In genomic region chr7:141131904-141132755, GRCm38 (mm10) we compare ENCODE assay signal across 8 mouse cellular contexts. TPM values are rescaled to one million over a fixed set of nuclear protein-coding genes. Genes with fewer than 3 reads are reported as not detected.
DNase-seq lines count a peak whose midpoint lies in the region; ATAC-seq and TF ChIP-seq lines count a peak whose summit lies in the region.

No protein-coding gene starts in this region.

- H3K4me3 ChIP-seq in heart, embryonic 11.5 days (ENCODE audit: low read depth, low read length), result peak overlapping the region; percentile 89
- H3K4me3 ChIP-seq in embryonic facial prominence, embryonic 10.5 days, result peak overlapping the region; percentile 84
- H3K4me3 ChIP-seq in intestine, postnatal 0 days (ENCODE audit: low read depth, low read length), result peak overlapping the region; percentile 83
- H3K4me3 ChIP-seq in midbrain, embryonic 13.5 days (replicated peaks), result peak overlapping the region; percentile 89

- 53% methylated on average over 12 of the region's 12 CpGs for WGBS in heart, embryonic 11.5 days (ENCODE audit: insufficient replicate concordance)
- 55% methylated on average over 12 of the region's 12 CpGs for WGBS in embryonic facial prominence, embryonic 10.5 days
- 56% methylated on average over 12 of the region's 12 CpGs for WGBS in intestine, postnatal 0 days
- 58% methylated on average over 12 of the region's 12 CpGs for WGBS in midbrain, embryonic 13.5 days

- TF ChIP-seq CTCF in intestine, postnatal 0 days (IDR thresholded peaks at IDR 0.05; ENCODE audit: low read depth), result no peak

- H3K36me3 ChIP-seq in heart, embryonic 11.5 days (ENCODE audit: control insufficient read depth, insufficient read depth, low read length), result peaks cover 11% of the 10 kb centered on the region
- H3K36me3 ChIP-seq in embryonic facial prominence, embryonic 10.5 days (replicated peaks), result peaks cover 34% of the 10 kb centered on the region
- H3K36me3 ChIP-seq in intestine, postnatal 0 days (ENCODE audit: control insufficient read depth, insufficient read depth), result peaks cover 25% of the 10 kb centered on the region
- peaks cover 23% of the 10 kb centered on the region for H3K36me3 ChIP-seq in midbrain, embryonic 13.5 days

- peak; percentile 61 for ATAC-seq in heart, embryonic 11.5 days (replicated peaks; ENCODE audit: insufficient number of reproducible peaks, low FRiP score, low TSS enrichment)
- ATAC-seq in intestine, postnatal 0 days, result no peak
- no peak for ATAC-seq in midbrain, embryonic 13.5 days

- H3K4me2 ChIP-seq in heart, embryonic 11.5 days, result peak overlapping the region; percentile 93
- H3K4me2 ChIP-seq in intestine, postnatal 0 days (replicated peaks; ENCODE audit: low read depth), result peak overlapping the region; percentile 89
- peak overlapping the region; percentile 87 for H3K4me2 ChIP-seq in midbrain, embryonic 13.5 days (replicated peaks)

- no peak for DNase-seq in heart, postnatal 25 days (ENCODE audit: low spot score)
- DNase-seq in embryonic facial prominence, embryonic 10.5 days (ENCODE audit: low spot score), result no peak
- no peak for DNase-seq in gastrocnemius, postnatal 4 days (ENCODE audit: low spot score in 2 of 2)
- DNase-seq in cerebellum, postnatal 10 days, result no peak
- no peak for DNase-seq in frontal cortex, postnatal 25 days (ENCODE audit: low spot score in 2 of 2)

- H3K9ac ChIP-seq in heart, embryonic 11.5 days (ENCODE audit: low read depth, low read length), result peak overlapping the region; percentile 92
- H3K9ac ChIP-seq in intestine, postnatal 0 days (ENCODE audit: low read depth, low read length), result peak overlapping the region; percentile 76
- peak overlapping the region; percentile 93 for H3K9ac ChIP-seq in midbrain, embryonic 13.5 days (replicated peaks)

- H3K4me1 ChIP-seq in heart, embryonic 11.5 days (ENCODE audit: control insufficient read depth, insufficient read depth, low read length), result peaks cover 6% of the 10 kb centered on the region
- H3K4me1 ChIP-seq in embryonic facial prominence, embryonic 10.5 days, result peaks cover 22% of the 10 kb centered on the region
- H3K4me1 ChIP-seq in intestine, postnatal 0 days (replicated peaks; ENCODE audit: control insufficient read depth, insufficient read depth, low read length), result 0 out of 2 replicates have a peak, but pooled peaks cover 7% of the 10 kb centered on the region
- peaks cover 27% of the 10 kb centered on the region for H3K4me1 ChIP-seq in midbrain, embryonic 13.5 days (replicated peaks)

- no peaks in the 10 kb centered on the region for H3K27me3 ChIP-seq in heart, embryonic 11.5 days (ENCODE audit: control insufficient read depth, insufficient read depth, low read length)
- H3K27me3 ChIP-seq in embryonic facial prominence, embryonic 10.5 days (replicated peaks; ENCODE audit: low read depth, poor library complexity, severe bottlenecking), result no peaks in the 10 kb centered on the region
- no peaks in the 10 kb centered on the region for H3K27me3 ChIP-seq in intestine, postnatal 0 days (replicated peaks; ENCODE audit: control insufficient read depth, insufficient read depth, low read length)
- no peaks in the 10 kb centered on the region for H3K27me3 ChIP-seq in midbrain, embryonic 13.5 days

- no peaks in the 10 kb centered on the region for H3K9me3 ChIP-seq in heart, embryonic 11.5 days (replicated peaks; ENCODE audit: control insufficient read depth, low read length)
- no peaks in the 10 kb centered on the region for H3K9me3 ChIP-seq in embryonic facial prominence, embryonic 10.5 days
- H3K9me3 ChIP-seq in intestine, postnatal 0 days (ENCODE audit: control insufficient read depth), result no peaks in the 10 kb centered on the region
- H3K9me3 ChIP-seq in midbrain, embryonic 13.5 days, result no peaks in the 10 kb centered on the region

- intact Hi-C loops in heart, postnatal 25 days (cut with DNase I), result loop anchor here (2.0 kb wide), 1 partner anchor 39 kb away; no protein-coding TSS in a partner anchor

- peak overlapping the region; percentile 83 for H3K27ac ChIP-seq in heart, embryonic 11.5 days (ENCODE audit: low read depth, low read length)
- H3K27ac ChIP-seq in embryonic facial prominence, embryonic 10.5 days (replicated peaks), result peak overlapping the region; percentile 93
- 0 out of 2 replicates have a peak overlapping the region, but pooled peaks have one; percentile 15 for H3K27ac ChIP-seq in intestine, postnatal 0 days (ENCODE audit: low read depth, low read length)
- no peak overlapping the region for H3K27ac ChIP-seq in midbrain, embryonic 13.5 days

RNA-seq across cellular contexts. Expression of gene Ptdss2, which starts 9.9 kb away (rescaled TPM):
- polyA plus RNA-seq in heart, embryonic 11.5 days (2014; fragmentation: Nextera tagmentation; extraction: Ambion mirVana), result 65.0 and 71.2 TPM in 2 replicates
- 10 to 100 TPM; 32.1 to 33.4 TPM for total RNA-seq in heart, postnatal 25 days (2021)
- polyA plus RNA-seq in embryonic facial prominence, embryonic 10.5 days (2016; fragmentation: Nextera tagmentation; extraction: Ambion mirVana), result 77.8 and 83.8 TPM in 2 replicates
- polyA plus RNA-seq in intestine, postnatal 0 days (2015; fragmentation: Nextera tagmentation; extraction: Ambion mirVana), result 36.6 and 37.7 TPM in 2 replicates
- polyA plus RNA-seq in midbrain, embryonic 13.5 days (2015; fragmentation: Nextera tagmentation; extraction: Ambion mirVana), result 77.4 TPM in 2 replicates
- 10 to 100 TPM; 22.6 to 29.0 TPM for total RNA-seq in gastrocnemius, postnatal 4 days (2021)

RNA-seq across cellular contexts. Expression of gene Ano9, which starts 14.5 kb away (rescaled TPM):
- 0.31 TPM in 1 of 2 replicates, not detected in the other for polyA plus RNA-seq in heart, embryonic 11.5 days (2014; fragmentation: Nextera tagmentation; extraction: Ambion mirVana)
- total RNA-seq in heart, postnatal 25 days (2021), result under 1 TPM in 1 of 2 experiments, not detected in 1; 0.08 TPM
- polyA plus RNA-seq in embryonic facial prominence, embryonic 10.5 days (2016; fragmentation: Nextera tagmentation; extraction: Ambion mirVana), result 1.8 and 2.5 TPM in 2 replicates
- 46.8 and 50.1 TPM in 2 replicates for polyA plus RNA-seq in intestine, postnatal 0 days (2015; fragmentation: Nextera tagmentation; extraction: Ambion mirVana)
- polyA plus RNA-seq in midbrain, embryonic 13.5 days (2015; fragmentation: Nextera tagmentation; extraction: Ambion mirVana), result 0.07 and 0.35 TPM in 2 replicates
- total RNA-seq in gastrocnemius, postnatal 4 days (2021), result not detected

RNA-seq across cellular contexts. Expression of gene Sigirr, which starts 31.8 kb away (rescaled TPM):
- polyA plus RNA-seq in heart, embryonic 11.5 days (2014; fragmentation: Nextera tagmentation; extraction: Ambion mirVana), result 2.3 and 3.0 TPM in 2 replicates
- 1 to 10 TPM; 4.8 to 7.7 TPM for total RNA-seq in heart, postnatal 25 days (2021)
- polyA plus RNA-seq in embryonic facial prominence, embryonic 10.5 days (2016; fragmentation: Nextera tagmentation; extraction: Ambion mirVana), result 2.2 and 2.3 TPM in 2 replicates
- polyA plus RNA-seq in intestine, postnatal 0 days (2015; fragmentation: Nextera tagmentation; extraction: Ambion mirVana), result 42.1 and 43.2 TPM in 2 replicates
- polyA plus RNA-seq in midbrain, embryonic 13.5 days (2015; fragmentation: Nextera tagmentation; extraction: Ambion mirVana), result 1.8 and 2.6 TPM in 2 replicates
- total RNA-seq in gastrocnemius, postnatal 4 days (2021), result 1 to 10 TPM; 2.9 to 3.7 TPM

RNA-seq across cellular contexts. Expression of gene Rnh1, which starts 40.5 kb away (rescaled TPM):
- polyA plus RNA-seq in heart, embryonic 11.5 days (2014; fragmentation: Nextera tagmentation; extraction: Ambion mirVana), result 95.3 and 103 TPM in 2 replicates
- total RNA-seq in heart, postnatal 25 days (2021), result 10 to 100 TPM; 65.7 to 69.9 TPM
- polyA plus RNA-seq in embryonic facial prominence, embryonic 10.5 days (2016; fragmentation: Nextera tagmentation; extraction: Ambion mirVana), result 77.9 and 79.7 TPM in 2 replicates
- 133 and 141 TPM in 2 replicates for polyA plus RNA-seq in intestine, postnatal 0 days (2015; fragmentation: Nextera tagmentation; extraction: Ambion mirVana)
- polyA plus RNA-seq in midbrain, embryonic 13.5 days (2015; fragmentation: Nextera tagmentation; extraction: Ambion mirVana), result 40.5 and 45.3 TPM in 2 replicates
- 10 to 100 TPM; 64.5 to 79.3 TPM for total RNA-seq in gastrocnemius, postnatal 4 days (2021)

RNA-seq across cellular contexts. Expression of gene Pkp3, which starts 54.1 kb away (rescaled TPM):
- 0.67 and 0.68 TPM in 2 replicates for polyA plus RNA-seq in heart, embryonic 11.5 days (2014; fragmentation: Nextera tagmentation; extraction: Ambion mirVana)
- under 1 TPM in 1 of 2 experiments, not detected in 1; 0.31 TPM for total RNA-seq in heart, postnatal 25 days (2021)
- 9.4 and 9.6 TPM in 2 replicates for polyA plus RNA-seq in embryonic facial prominence, embryonic 10.5 days (2016; fragmentation: Nextera tagmentation; extraction: Ambion mirVana)
- polyA plus RNA-seq in intestine, postnatal 0 days (2015; fragmentation: Nextera tagmentation; extraction: Ambion mirVana), result 35.3 and 38.6 TPM in 2 replicates
- polyA plus RNA-seq in midbrain, embryonic 13.5 days (2015; fragmentation: Nextera tagmentation; extraction: Ambion mirVana), result 0.14 and 0.15 TPM in 2 replicates
- under 1 TPM; 0.25 to 0.54 TPM for total RNA-seq in gastrocnemius, postnatal 4 days (2021)

Comparison
In these comparisons a context has a peak if more than half of its experiments do, and no peak if none do; other contexts are left out.
1. RNA of gene Ano9, which starts 14.5 kb away (polyA plus RNA-seq): 46.8 to 50.1 TPM in intestine, postnatal 0 days; 1.8 to 2.5 TPM in embryonic facial prominence, embryonic 10.5 days, 0.31 TPM in heart, embryonic 11.5 days and 0.07 to 0.35 TPM in midbrain, embryonic 13.5 days; every median in the first group is over 10 times any median in the second.
2. RNA of gene Sigirr, which starts 31.8 kb away (polyA plus RNA-seq): 42.1 to 43.2 TPM in intestine, postnatal 0 days; 1.8 to 2.6 TPM in midbrain, embryonic 13.5 days, 2.3 to 3.0 TPM in heart, embryonic 11.5 days and 2.2 to 2.3 TPM in embryonic facial prominence, embryonic 10.5 days; every median in the first group is over 10 times any median in the second.
3. Peak in every context shown above with its lines, with median percentiles within 50 percentile points of each other: H3K4me2 ChIP-seq, H3K4me3 ChIP-seq and H3K9ac ChIP-seq.